Mouse (Mus musculus) urinary bladder, postnatal 14 days (tissue): ENCODE measurements around the gene Spast.

Source experiments
- DNase-seq: peaks from one replicate; pipeline ENCODE4 v3.0.0; 2021; ENCODE audit warnings: low spot score

Gene Spast

DNA sequence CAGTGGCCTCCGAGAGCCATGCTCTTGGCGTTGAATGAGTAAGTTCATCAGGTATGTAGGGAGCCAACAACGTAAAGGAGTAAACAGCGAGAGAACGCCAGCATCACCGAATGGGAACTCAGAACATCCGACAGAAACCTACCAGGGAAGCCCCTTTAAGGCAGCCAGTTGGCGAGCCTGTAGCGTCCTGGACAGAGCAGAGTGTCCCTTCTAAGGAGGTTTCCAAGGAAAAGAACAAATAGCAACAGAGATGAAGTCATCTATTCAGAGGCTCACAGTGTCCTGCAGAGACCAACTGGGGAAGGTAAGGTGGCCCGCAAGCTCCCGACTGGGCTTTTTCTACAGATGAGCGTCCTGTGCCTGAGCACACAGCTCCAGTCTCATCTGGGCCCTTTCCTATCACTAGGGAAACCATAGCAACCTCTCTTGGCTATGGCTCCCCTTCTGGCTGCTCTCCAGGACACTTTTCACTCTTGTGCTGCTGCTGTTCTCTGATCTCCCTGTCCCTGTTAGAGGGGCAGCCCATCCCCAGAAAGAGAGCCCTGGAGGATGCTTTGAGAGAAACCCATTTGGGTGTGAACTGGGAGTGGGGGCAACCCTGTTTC is 85.7 kb downstream of the Spast start:
- no peak for DNase-seq

DNA sequence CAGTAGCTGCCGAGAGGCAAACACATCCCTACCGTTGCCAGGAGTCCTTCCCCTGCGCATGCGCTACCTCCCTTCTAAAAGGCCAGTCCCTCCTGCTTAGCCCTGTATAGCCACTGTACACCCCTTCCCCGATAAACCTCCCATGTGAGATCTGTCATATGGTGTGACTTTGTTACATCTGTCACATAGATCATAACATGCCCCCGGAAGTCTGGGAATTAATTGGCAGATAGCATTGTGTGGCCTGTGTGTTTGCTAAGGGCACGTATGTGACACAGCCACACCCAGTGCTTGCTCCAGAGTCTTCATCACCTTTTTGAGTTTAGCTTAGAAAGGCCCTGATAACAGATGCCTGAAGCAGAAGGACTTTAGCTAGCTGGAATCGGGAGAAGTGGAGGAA is 91.3 kb downstream of the Spast start:
- DNase-seq, result no peak

DNA sequence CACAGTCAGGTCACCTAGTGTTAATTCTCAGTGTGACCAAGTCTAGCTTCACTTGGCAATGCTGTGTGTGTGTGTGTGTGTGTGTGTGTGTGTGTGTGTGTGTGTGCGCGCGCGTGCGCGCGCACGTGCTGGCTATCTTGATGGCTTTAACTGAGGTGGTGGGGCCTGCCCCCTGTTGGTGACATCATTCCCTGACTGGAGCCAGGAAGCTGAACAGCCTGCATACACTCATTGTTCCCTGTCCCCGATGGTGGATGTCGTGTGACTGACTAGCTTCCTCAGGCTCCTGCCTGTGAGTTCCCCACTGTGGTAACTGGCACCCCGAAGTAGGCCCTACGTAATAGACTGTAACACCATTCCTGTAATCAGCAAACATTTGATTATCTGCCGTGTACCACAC is 92.7 kb downstream of the Spast start:
- no peak for DNase-seq

DNA sequence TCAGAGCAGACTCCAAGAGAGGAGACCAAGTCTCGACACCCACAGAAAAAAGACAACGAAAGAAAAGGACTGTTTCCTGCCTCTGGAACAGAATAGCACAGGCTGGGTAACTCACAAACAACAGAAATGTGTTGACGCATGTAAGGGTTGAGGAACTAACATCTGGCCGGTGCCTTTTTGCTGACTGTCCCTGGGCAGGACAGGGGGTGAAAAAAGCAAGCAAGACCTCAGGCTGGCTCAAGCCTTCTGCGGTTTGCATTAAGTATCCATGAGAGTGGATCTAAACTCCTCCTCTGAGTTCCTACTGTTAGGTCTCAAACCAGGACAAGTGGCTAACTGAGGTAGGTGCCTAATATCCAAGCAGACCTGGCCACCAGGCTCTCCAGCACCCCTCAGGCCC is 93.8 kb downstream of the Spast start:
- DNase-seq, result no peak

DNA sequence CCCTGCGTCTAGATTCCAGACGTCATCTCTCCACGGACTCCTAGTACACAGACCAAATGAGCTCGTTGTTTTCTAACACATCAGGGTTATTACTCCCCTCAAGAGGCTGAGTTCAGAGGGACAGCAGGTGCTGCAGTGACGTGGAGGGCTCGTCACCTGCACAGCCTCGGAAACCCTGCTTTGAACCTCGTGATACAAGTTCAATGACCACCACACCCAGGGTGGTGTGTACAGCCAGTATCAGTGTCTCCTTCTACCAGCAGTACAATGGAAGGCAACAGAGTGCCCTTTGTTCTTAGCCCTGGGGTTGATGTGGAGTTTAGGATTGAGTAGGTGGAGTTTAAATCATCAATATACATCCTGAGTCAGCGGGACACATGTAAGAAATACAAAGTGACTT is 99.0 kb downstream of the Spast start:
- DNase-seq, result no peak

DNA sequence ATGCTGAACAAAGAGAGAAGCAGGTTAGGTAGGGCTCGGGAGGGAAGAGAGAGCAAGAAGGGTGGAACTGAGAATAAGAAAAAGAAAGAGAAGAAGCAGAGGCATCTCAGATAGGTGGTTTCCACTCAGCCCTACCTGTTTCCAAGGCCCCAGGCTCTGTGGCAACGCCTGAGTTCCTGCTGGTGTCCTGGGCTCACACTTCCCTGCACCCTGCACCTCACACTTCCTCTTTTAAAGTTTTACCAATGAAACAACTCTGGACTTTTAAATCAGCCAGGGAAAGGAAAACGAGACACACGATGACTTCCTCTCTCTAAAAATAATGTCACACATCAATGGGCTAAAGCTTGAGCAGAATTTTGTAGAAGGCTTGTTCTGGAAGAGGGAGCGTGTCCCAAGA is 101.7 kb downstream of the Spast start:
- no peak for DNase-seq
